Mouse (Mus musculus): ENCODE results near the gene Sirt3. TPM values are rescaled to one million over a fixed set of nuclear protein-coding genes. Genes with fewer than 3 reads are reported as not detected.

Sirt3 gene
- polyA plus RNA-seq, 1 experiment from 2014 or later, result 42.1 TPM

GRCm38 (mm10) chr7:140908634-140909107 is 26.6 kb upstream of the Sirt3 start:
- Histone ChIP-seq H3K9me3 (no peaks in the 10 kb centered on the region), H3K27me3 (peaks cover 3% of the 10 kb centered on the region; the same call in 1 of the 2 replicates), H3K4me3 (replicated peaks) (peak overlapping the region; percentile 38), H3K4me1 (replicated peaks) (peaks cover 4% of the 10 kb centered on the region), H3K36me3 (no peaks in the 10 kb centered on the region), H3K9ac (replicated peaks) (no peak overlapping the region; the same call in 1 of the 2 replicates), H3K27ac (no peak overlapping the region), H3K4me2 (replicated peaks) (peak overlapping the region; percentile 63)
- 3% methylated on average over 19 of the region's 19 CpGs for WGBS
- ATAC-seq, result peak; percentile 83

GRCm38 (mm10) chr7:140908181-140908580 is 26.1 kb upstream of the Sirt3 start:
- ATAC-seq, result peak; percentile 12; the same call in 1 of the 2 replicates
- WGBS, result 54% methylated on average over 7 of the region's 7 CpGs
- Histone ChIP-seq H3K4me1 (replicated peaks) (peaks cover 4% of the 10 kb centered on the region), H3K9me3 (no peaks in the 10 kb centered on the region), H3K4me3 (replicated peaks) (no peak overlapping the region), H3K27ac (no peak overlapping the region), H3K4me2 (replicated peaks) (no peak overlapping the region; the same call in 1 of the 2 replicates), H3K36me3 (no peaks in the 10 kb centered on the region), H3K27me3 (peaks cover 3% of the 10 kb centered on the region; the same call in 1 of the 2 replicates), H3K9ac (replicated peaks) (no peak overlapping the region)

- H3K4me2 ChIP-seq (replicated peaks), result no peak overlapping the region
- ATAC-seq, result no peak
- H3K9ac ChIP-seq (replicated peaks), result no peak overlapping the region
- H3K27me3 ChIP-seq, result peaks cover 3% of the 10 kb centered on the region; the same call in 1 of the 2 replicates
- no peak overlapping the region for H3K27ac ChIP-seq
- no peak overlapping the region for H3K4me3 ChIP-seq (replicated peaks)
- peaks cover 4% of the 10 kb centered on the region for H3K4me1 ChIP-seq (replicated peaks)
- H3K36me3 ChIP-seq, result no peaks in the 10 kb centered on the region
- no peaks in the 10 kb centered on the region for H3K9me3 ChIP-seq
- WGBS, result 81% methylated on average over 7 of the region's 7 CpGs
Observed at GRCm38 (mm10) chr7:140907697-140908096, 25.6 kb upstream of the Sirt3 start.

- Histone ChIP-seq H3K4me3 (replicated peaks) (no peak overlapping the region), H3K9ac (replicated peaks) (no peak overlapping the region), H3K4me1 (replicated peaks) (peaks cover 4% of the 10 kb centered on the region), H3K4me2 (replicated peaks) (no peak overlapping the region), H3K9me3 (no peaks in the 10 kb centered on the region), H3K27me3 (peaks cover 3% of the 10 kb centered on the region; the same call in 1 of the 2 replicates), H3K36me3 (no peaks in the 10 kb centered on the region), H3K27ac (no peak overlapping the region)
- WGBS, result 90% methylated on average over 13 of the region's 13 CpGs
- no peak for ATAC-seq
Observed at GRCm38 (mm10) chr7:140907131-140907530, 25.0 kb upstream of the Sirt3 start.

- H3K27ac ChIP-seq, result no peak overlapping the region
- no peaks in the 10 kb centered on the region for H3K27me3 ChIP-seq
- WGBS, result 89% methylated on average over 2 of the region's 2 CpGs
- no peak overlapping the region for H3K9ac ChIP-seq (replicated peaks)
- peaks cover 4% of the 10 kb centered on the region for H3K4me1 ChIP-seq (replicated peaks)
- no peak overlapping the region for H3K4me2 ChIP-seq (replicated peaks)
- H3K9me3 ChIP-seq, result no peaks in the 10 kb centered on the region
- H3K4me3 ChIP-seq (replicated peaks), result no peak overlapping the region
- no peaks in the 10 kb centered on the region for H3K36me3 ChIP-seq
- ATAC-seq, result no peak
Observed at GRCm38 (mm10) chr7:140905642-140906081, 23.6 kb upstream of the Sirt3 start.

GRCm38 (mm10) chr7:140903212-140903611 is 21.1 kb upstream of the Sirt3 start:
- Histone ChIP-seq H3K27ac (no peak overlapping the region), H3K4me2 (replicated peaks) (no peak overlapping the region), H3K4me1 (replicated peaks) (no peaks in the 10 kb centered on the region; the same call in 1 of the 2 replicates), H3K9ac (replicated peaks) (0 out of 2 replicates have a peak overlapping the region, but pooled peaks have one; percentile 16), H3K9me3 (no peaks in the 10 kb centered on the region), H3K27me3 (no peaks in the 10 kb centered on the region), H3K36me3 (peaks cover 22% of the 10 kb centered on the region), H3K4me3 (replicated peaks) (no peak overlapping the region)
- WGBS, result 22% methylated on average over 13 of the region's 13 CpGs
- peak; percentile 73 for ATAC-seq

- Histone ChIP-seq H3K4me1 (replicated peaks) (no peaks in the 10 kb centered on the region; the same call in 1 of the 2 replicates), H3K36me3 (peaks cover 31% of the 10 kb centered on the region), H3K9me3 (no peaks in the 10 kb centered on the region), H3K27ac (no peak overlapping the region), H3K4me2 (replicated peaks) (no peak overlapping the region), H3K27me3 (no peaks in the 10 kb centered on the region), H3K4me3 (replicated peaks) (no peak overlapping the region), H3K9ac (replicated peaks) (no peak overlapping the region)
- no peak for ATAC-seq
- 80% methylated on average over 15 of the region's 15 CpGs for WGBS
Observed at GRCm38 (mm10) chr7:140902036-140902875, 20.1 kb upstream of the Sirt3 start.

GRCm38 (mm10) chr7:140900220-140900619 is 18.1 kb upstream of the Sirt3 start, which contains the start of gene Cox8b:
TSS of gene Cox8b (minus strand) at chr7:140900446.
- no peak within 1 kb of the TSS for H3K9ac ChIP-seq (replicated peaks)
- peaks cover 46% of the 10 kb centered on the region for H3K36me3 ChIP-seq
- H3K9me3 ChIP-seq, result no peaks in the 10 kb centered on the region
- H3K4me3 ChIP-seq (replicated peaks), result no peak within 1 kb of the TSS
- H3K4me2 ChIP-seq (replicated peaks), result no peak within 1 kb of the TSS
- no peaks in the 10 kb centered on the region; the same call in 1 of the 2 replicates for H3K4me1 ChIP-seq (replicated peaks)
- no peaks in the 10 kb centered on the region for H3K27me3 ChIP-seq
- no peak within 1 kb of the TSS for H3K27ac ChIP-seq
- no peak for ATAC-seq
- WGBS, result 83% methylated on average over 10 of the region's 10 CpGs

GRCm38 (mm10) chr7:140899121-140899520 is 17.0 kb upstream of the Sirt3 start:
- Histone ChIP-seq H3K9ac (replicated peaks) (no peak overlapping the region), H3K4me2 (replicated peaks) (no peak overlapping the region), H3K4me3 (replicated peaks) (no peak overlapping the region), H3K27ac (no peak overlapping the region), H3K36me3 (peaks cover 56% of the 10 kb centered on the region), H3K9me3 (no peaks in the 10 kb centered on the region), H3K27me3 (no peaks in the 10 kb centered on the region), H3K4me1 (replicated peaks) (no peaks in the 10 kb centered on the region; the same call in 1 of the 2 replicates)
- 81% methylated on average over 3 of the region's 3 CpGs for WGBS
- no peak for ATAC-seq

GRCm38 (mm10) chr7:140897863-140898262 is 15.8 kb upstream of the Sirt3 start:
- no peak overlapping the region for H3K4me3 ChIP-seq (replicated peaks)
- no peaks in the 10 kb centered on the region for H3K27me3 ChIP-seq
- H3K9ac ChIP-seq (replicated peaks), result no peak overlapping the region
- H3K27ac ChIP-seq, result no peak overlapping the region
- H3K36me3 ChIP-seq, result peaks cover 68% of the 10 kb centered on the region
- WGBS, result 91% methylated on average over 7 of the region's 7 CpGs
- H3K4me1 ChIP-seq (replicated peaks), result no peaks in the 10 kb centered on the region
- H3K4me2 ChIP-seq (replicated peaks), result no peak overlapping the region
- no peak for ATAC-seq
- H3K9me3 ChIP-seq, result no peaks in the 10 kb centered on the region

GRCm38 (mm10) chr7:140894611-140895010 is 12.5 kb upstream of the Sirt3 start:
- H3K9ac ChIP-seq (replicated peaks), result no peak overlapping the region
- H3K4me2 ChIP-seq (replicated peaks), result no peak overlapping the region
- H3K27me3 ChIP-seq, result no peaks in the 10 kb centered on the region
- no peak overlapping the region for H3K4me3 ChIP-seq (replicated peaks)
- H3K4me1 ChIP-seq (replicated peaks), result no peaks in the 10 kb centered on the region
- H3K36me3 ChIP-seq, result peaks cover 80% of the 10 kb centered on the region
- 95% methylated on average over 3 of the region's 3 CpGs for WGBS
- H3K27ac ChIP-seq, result no peak overlapping the region
- H3K9me3 ChIP-seq, result no peaks in the 10 kb centered on the region
- ATAC-seq, result no peak

- Histone ChIP-seq H3K4me1 (replicated peaks) (no peaks in the 10 kb centered on the region), H3K4me2 (replicated peaks) (no peak overlapping the region), H3K9me3 (no peaks in the 10 kb centered on the region), H3K4me3 (replicated peaks) (no peak overlapping the region), H3K27me3 (no peaks in the 10 kb centered on the region), H3K9ac (replicated peaks) (no peak overlapping the region), H3K27ac (no peak overlapping the region), H3K36me3 (peaks cover 80% of the 10 kb centered on the region)
- no peak for ATAC-seq
- 93% methylated on average over 7 of the region's 7 CpGs for WGBS
Observed at GRCm38 (mm10) chr7:140894031-140894430, 11.9 kb upstream of the Sirt3 start.

Data from midbrain, embryonic 13.5 days (tissue).